Mouse (Mus musculus) G1E (cell line): ENCODE results near the gene Tspan18.

ENCODE experiments used
- CTCF ChIP-seq: IDR thresholded peaks from 2 replicates; pipeline ENCODE4 v1.5.1; 2012; ENCODE audit warnings: low read depth, low read length, inconsistent platforms, mixed read lengths
- GATA1 ChIP-seq: IDR thresholded peaks from 2 replicates; pipeline ENCODE4 v1.6.1; 2012; ENCODE audit warnings: borderline replicate concordance, low read length, inconsistent platforms, mixed read lengths
- GATA2 ChIP-seq: IDR thresholded peaks from 2 replicates; pipeline ENCODE4 v1.6.1; 2012; ENCODE audit warnings: low read depth, low read length, inconsistent platforms, borderline replicate concordance
- POLR2AphosphoS5 ChIP-seq: IDR thresholded peaks from 2 replicates; pipeline ENCODE4 v1.6.1; 2012; ENCODE audit warnings: low read depth, low read length, inconsistent platforms; ENCODE audit not compliant: insufficient replicate concordance
- TAL1 ChIP-seq: conservative IDR thresholded peaks from 2 replicates; pipeline ENCODE4 v1.6.1; 2012; ENCODE audit warnings: low read depth, low read length, inconsistent platforms, mixed read lengths

DNA sequence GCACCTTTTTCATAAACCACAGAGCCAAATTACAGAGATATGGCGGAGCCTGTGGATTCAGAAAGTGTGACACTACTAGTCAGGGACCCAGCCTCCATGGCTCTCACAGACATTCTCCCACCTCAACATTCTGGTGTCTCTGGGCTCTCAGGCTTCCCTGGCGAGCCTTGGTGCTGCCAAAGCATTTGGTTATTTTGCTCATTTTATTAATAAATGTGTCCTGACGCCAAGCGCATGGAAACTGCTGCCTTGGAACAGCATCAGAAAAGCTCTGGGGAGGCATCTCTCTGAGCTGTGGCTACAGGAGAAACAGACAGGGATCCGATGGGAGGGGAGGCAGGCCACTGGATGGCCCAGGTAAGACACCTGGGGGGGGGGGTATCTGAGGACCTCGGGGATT is 162.4 kb downstream of the Tspan18 start:
- TF ChIP-seq CTCF = no peak
- no peak for TF ChIP-seq POLR2AphosphoS5
- TF ChIP-seq GATA1 = no peak
- TF ChIP-seq GATA2 = no peak
- no peak for TF ChIP-seq TAL1
